Mouse (Mus musculus) telencephalon, adult 2 months (tissue): ENCODE measurements around the gene Agr2.

Source experiments
- DNase-seq: peaks from one replicate; pipeline ENCODE4 v3.0.0-alpha.2; 2011; ENCODE audit warnings: low read depth, low spot score

The Agr2 gene

GRCm38 (mm10) chr12:35992711-35993110 lies at the start of gene Agr2:
Agr2 (plus strand) TSS chr12:35992907.
- DNase-seq = no peak

GRCm38 (mm10) chr12:35951757-35952156 lies 41.0 kb upstream of the Agr2 start:
- DNase-seq = peak; percentile 2

GRCm38 (mm10) chr12:35957235-35957634 lies 35.5 kb upstream of the Agr2 start:
- DNase-seq = no peak

GRCm38 (mm10) chr12:35966098-35966767 lies 26.5 kb upstream of the Agr2 start:
- no peak for DNase-seq

- DNase-seq = no peak
These were observed 26.0 kb upstream of the Agr2 start for GRCm38 (mm10) chr12:35966768-35967141.

- no peak for DNase-seq
These were observed 16.8 kb upstream of the Agr2 start for GRCm38 (mm10) chr12:35975898-35976297.

GRCm38 (mm10) chr12:35977633-35978246 lies 15.0 kb upstream of the Agr2 start:
- DNase-seq = no peak

GRCm38 (mm10) chr12:35979625-35980024 lies 13.1 kb upstream of the Agr2 start:
- no peak for DNase-seq

- DNase-seq = no peak
These were observed 10.9 kb upstream of the Agr2 start for GRCm38 (mm10) chr12:35981732-35982360.

- DNase-seq = no peak
These were observed 9.2 kb upstream of the Agr2 start for GRCm38 (mm10) chr12:35983472-35983871.

- DNase-seq = no peak
These were observed 8.0 kb upstream of the Agr2 start for GRCm38 (mm10) chr12:35984743-35985142.

GRCm38 (mm10) chr12:35993583-35993982 lies 876 bp downstream of the Agr2 start:
- DNase-seq = no peak

GRCm38 (mm10) chr12:35994098-35994497 lies 1.4 kb downstream of the Agr2 start:
- DNase-seq = no peak

GRCm38 (mm10) chr12:35995799-35996198 lies 3.1 kb downstream of the Agr2 start:
- DNase-seq = no peak

GRCm38 (mm10) chr12:36004714-36005113 lies 12.0 kb downstream of the Agr2 start:
- DNase-seq = no peak

- DNase-seq = no peak
These were observed 14.9 kb downstream of the Agr2 start for GRCm38 (mm10) chr12:36007581-36007980.

- no peak for DNase-seq
These were observed 15.8 kb downstream of the Agr2 start for GRCm38 (mm10) chr12:36008364-36009047.

GRCm38 (mm10) chr12:36013216-36013910 lies 20.7 kb downstream of the Agr2 start:
- no peak for DNase-seq

- DNase-seq = no peak
These were observed 25.1 kb downstream of the Agr2 start for GRCm38 (mm10) chr12:36017791-36018190.

GRCm38 (mm10) chr12:36019572-36019971 lies 26.9 kb downstream of the Agr2 start:
- no peak for DNase-seq

- no peak for DNase-seq
These were observed 27.4 kb downstream of the Agr2 start for GRCm38 (mm10) chr12:36020081-36020480.

- DNase-seq = no peak
These were observed 28.0 kb downstream of the Agr2 start for GRCm38 (mm10) chr12:36020710-36021109.
